8 mouse cellular contexts compared by ENCODE assay signal in the genomic region with DNA sequence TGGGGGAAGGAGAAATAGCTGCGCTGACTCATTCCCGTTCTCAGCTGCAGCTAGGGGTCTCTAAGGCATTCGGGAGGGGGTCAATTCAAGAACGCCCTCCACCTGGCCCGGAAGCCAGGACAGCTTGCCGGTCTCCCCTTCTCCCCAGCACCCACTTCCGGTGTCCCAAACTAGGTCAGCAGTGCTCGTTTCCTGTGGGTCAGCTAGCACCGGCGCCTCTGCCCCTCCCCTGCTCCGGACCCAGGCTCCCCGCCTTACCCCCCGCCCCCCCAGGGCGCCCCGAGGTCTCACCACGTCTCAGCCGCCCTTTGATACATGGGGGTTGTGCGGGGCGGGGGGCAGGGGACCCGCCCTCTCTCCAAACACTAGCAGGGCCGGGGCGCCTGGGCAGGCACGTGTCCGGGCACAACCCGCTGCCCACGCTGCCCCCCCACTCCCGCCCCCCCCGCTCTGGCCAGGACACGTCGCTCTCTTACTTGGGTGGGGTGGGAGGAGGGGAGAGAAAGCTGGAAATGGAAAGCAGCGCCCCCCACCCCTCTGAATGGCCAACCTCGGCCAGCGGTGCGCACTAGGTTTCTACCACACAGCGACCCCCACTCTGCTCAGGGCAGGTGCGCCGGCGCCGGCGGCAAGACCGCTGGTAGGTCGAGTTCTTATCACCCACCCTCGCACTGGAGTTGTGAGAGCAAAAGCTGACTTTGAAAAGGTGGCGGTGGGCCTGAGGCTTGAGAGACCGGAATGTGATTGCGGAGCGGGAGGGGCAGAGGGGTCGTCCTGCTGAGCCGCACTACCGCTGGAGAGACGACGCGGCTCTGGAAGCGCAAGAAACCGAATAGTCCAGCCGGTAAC. TPM values are rescaled to one million over a fixed set of nuclear protein-coding genes. Genes with fewer than 3 reads are reported as not detected.
DNase-seq lines count a peak whose midpoint lies in the region; ATAC-seq and TF ChIP-seq lines count a peak whose summit lies in the region.

No protein-coding gene starts in this region.

- TF ChIP-seq CTCF in liver, adult 2 months (IDR thresholded peaks at IDR 0.05; ENCODE audit: low read depth, low read length): no peak

- no peaks in the 10 kb centered on the region for H3K36me3 ChIP-seq in forebrain, embryonic 13.5 days (ENCODE audit: poor library complexity, severe bottlenecking)
- H3K36me3 ChIP-seq in hindbrain, embryonic 13.5 days: no peaks in the 10 kb centered on the region
- H3K36me3 ChIP-seq in liver, adult 2 months (ENCODE audit: control insufficient read depth, insufficient read depth, low read length): no peaks in the 10 kb centered on the region
- H3K36me3 ChIP-seq in neural tube, embryonic 11.5 days (ENCODE audit: control insufficient read depth, insufficient read depth, low read length): no peaks in the 10 kb centered on the region

- H3K4me3 ChIP-seq in forebrain, embryonic 13.5 days: peak overlapping the region; percentile 48
- H3K4me3 ChIP-seq in hindbrain, embryonic 13.5 days: peak overlapping the region; percentile 52
- H3K4me3 ChIP-seq in liver, adult 2 months (ENCODE audit: insufficient read depth, low read depth, low read length): peak overlapping the region; percentile 71
- H3K4me3 ChIP-seq in neural tube, embryonic 11.5 days (ENCODE audit: low read depth, low read length): peak overlapping the region; percentile 48

- peaks cover 53% of the 10 kb centered on the region for H3K79me2 ChIP-seq in liver, adult 2 months (ENCODE audit: control insufficient read depth, insufficient read depth, low read length)

- H3K27ac ChIP-seq in forebrain, embryonic 13.5 days: no peak overlapping the region
- H3K27ac ChIP-seq in hindbrain, embryonic 13.5 days: no peak overlapping the region
- H3K27ac ChIP-seq in liver, adult 2 months (replicated peaks; ENCODE audit: insufficient read depth, low read depth, low read length): peak overlapping the region; percentile 97
- H3K27ac ChIP-seq in neural tube, embryonic 11.5 days (ENCODE audit: low read depth, low read length): no peak overlapping the region

- peaks cover 71% of the 10 kb centered on the region for H3K4me1 ChIP-seq in forebrain, embryonic 13.5 days
- H3K4me1 ChIP-seq in hindbrain, embryonic 13.5 days (replicated peaks): peaks cover 81% of the 10 kb centered on the region
- H3K4me1 ChIP-seq in liver, adult 2 months (ENCODE audit: control insufficient read depth, insufficient read depth, low read length): peaks cover 33% of the 10 kb centered on the region
- peaks cover 37% of the 10 kb centered on the region for H3K4me1 ChIP-seq in neural tube, embryonic 11.5 days (ENCODE audit: control insufficient read depth, insufficient read depth, low read length)

- DNase-seq in cerebellum, adult 11-12 months: peak; percentile 82
- no peak for DNase-seq in cerebellum, postnatal 4 days (ENCODE audit: low spot score in 2 of 2)
- peak; percentile 85 to 86 for DNase-seq in adrenal gland, postnatal 36 days
- DNase-seq in liver, adult 2 months (ENCODE audit: extremely low read depth, low read depth, low spot score): peak; percentile 85
- peak; percentile 48 for DNase-seq in neural tube, embryonic 11.5 days (ENCODE audit: low spot score)
- DNase-seq in right cerebral cortex, postnatal 36 days (ENCODE audit: low spot score in 2 of 2): no peak

- under 1% methylated on average over 47 of the region's 56 CpGs for WGBS in forebrain, embryonic 13.5 days
- under 1% methylated on average over 54 of the region's 56 CpGs for WGBS in hindbrain, embryonic 13.5 days
- 1% methylated on average over 56 of the region's 56 CpGs for WGBS in liver, adult 2 months
- under 1% methylated on average over 49 of the region's 56 CpGs for WGBS in neural tube, embryonic 11.5 days

- 0 out of 2 replicates have a peak, but pooled peaks have one; percentile 18 for TF ChIP-seq POLR2A in liver, adult 2 months (IDR thresholded peaks at IDR 0.05; ENCODE audit: extremely low read depth, insufficient read depth, low read length)

- ATAC-seq in forebrain, embryonic 13.5 days: no peak
- ATAC-seq in hindbrain, embryonic 13.5 days (ENCODE audit: low FRiP score): no peak
- ATAC-seq in neural tube, embryonic 11.5 days (ENCODE audit: insufficient read depth, low FRiP score, low TSS enrichment): no peak

- no peaks in the 10 kb centered on the region for H3K9me3 ChIP-seq in forebrain, embryonic 13.5 days (replicated peaks)
- no peaks in the 10 kb centered on the region for H3K9me3 ChIP-seq in hindbrain, embryonic 13.5 days
- no peaks in the 10 kb centered on the region for H3K9me3 ChIP-seq in neural tube, embryonic 11.5 days (ENCODE audit: control insufficient read depth, low read length)

- peak overlapping the region; percentile 66 for H3K9ac ChIP-seq in forebrain, embryonic 13.5 days
- H3K9ac ChIP-seq in hindbrain, embryonic 13.5 days: peak overlapping the region; percentile 74
- peak overlapping the region; percentile 82 for H3K9ac ChIP-seq in liver, adult 2 months (ENCODE audit: low read depth, low read length)
- H3K9ac ChIP-seq in neural tube, embryonic 11.5 days (ENCODE audit: low read length): peak overlapping the region; percentile 56

- H3K4me2 ChIP-seq in forebrain, embryonic 13.5 days: peak overlapping the region; percentile 96
- H3K4me2 ChIP-seq in hindbrain, embryonic 13.5 days: peak overlapping the region; percentile 99
- H3K4me2 ChIP-seq in neural tube, embryonic 11.5 days (ENCODE audit: low read depth): peak overlapping the region; percentile 99

- H3K27me3 ChIP-seq in forebrain, embryonic 13.5 days: peaks cover 27% of the 10 kb centered on the region
- H3K27me3 ChIP-seq in hindbrain, embryonic 13.5 days: peaks cover 55% of the 10 kb centered on the region
- no peaks in the 10 kb centered on the region for H3K27me3 ChIP-seq in liver, adult 2 months (ENCODE audit: control insufficient read depth, insufficient read depth, low read length)
- peaks cover 14% of the 10 kb centered on the region for H3K27me3 ChIP-seq in neural tube, embryonic 11.5 days (ENCODE audit: control insufficient read depth, insufficient read depth, low read length)

RNA-seq across cellular contexts. Expression of gene Zbtb7b, which starts 2.7 kb away (rescaled TPM):
- total RNA-seq in adrenal gland, postnatal 36 days (2021): 10 to 100 TPM; 71.9 to 85.2 TPM
- 0.41 and 0.67 TPM in 2 replicates for polyA plus RNA-seq in forebrain, embryonic 13.5 days (2015; fragmentation: Nextera tagmentation; extraction: Ambion mirVana)
- polyA plus RNA-seq in hindbrain, embryonic 13.5 days (2015; fragmentation: Nextera tagmentation; extraction: Ambion mirVana): 0.70 and 0.73 TPM in 2 replicates
- 28.9 and 31.9 TPM in 2 replicates for total RNA-seq in liver, adult 2 months (2014; rRNA removed)
- 85.0 and 87.2 TPM in 2 replicates for polyA plus RNA-seq in liver, adult 2 months (2012; rRNA removed)
- polyA plus RNA-seq in neural tube, embryonic 11.5 days (2014; fragmentation: Nextera tagmentation; extraction: Ambion mirVana): 0.25 and 0.54 TPM in 2 replicates

RNA-seq across cellular contexts. Expression of gene Lenep, which starts 10.7 kb away (rescaled TPM):
- 1 to 10 TPM in 1 of 2 experiments, under 1 TPM in 1; 0.40 to 1.3 TPM for total RNA-seq in adrenal gland, postnatal 36 days (2021)
- 0.52 and 0.55 TPM in 2 replicates for polyA plus RNA-seq in forebrain, embryonic 13.5 days (2015; fragmentation: Nextera tagmentation; extraction: Ambion mirVana)
- polyA plus RNA-seq in hindbrain, embryonic 13.5 days (2015; fragmentation: Nextera tagmentation; extraction: Ambion mirVana): 1.1 and 1.4 TPM in 2 replicates
- not detected in 2 replicates for total RNA-seq in liver, adult 2 months (2014; rRNA removed)
- not detected in 2 replicates for polyA plus RNA-seq in liver, adult 2 months (2012; rRNA removed)
- 0.13 and 0.73 TPM in 2 replicates for polyA plus RNA-seq in neural tube, embryonic 11.5 days (2014; fragmentation: Nextera tagmentation; extraction: Ambion mirVana)

RNA-seq across cellular contexts. Expression of gene Flad1, which starts 19.8 kb away (rescaled TPM):
- total RNA-seq in adrenal gland, postnatal 36 days (2021): 10 to 100 TPM; 23.3 to 30.0 TPM
- 36.3 and 39.4 TPM in 2 replicates for polyA plus RNA-seq in forebrain, embryonic 13.5 days (2015; fragmentation: Nextera tagmentation; extraction: Ambion mirVana)
- polyA plus RNA-seq in hindbrain, embryonic 13.5 days (2015; fragmentation: Nextera tagmentation; extraction: Ambion mirVana): 38.5 and 39.3 TPM in 2 replicates
- 29.0 and 33.0 TPM in 2 replicates for total RNA-seq in liver, adult 2 months (2014; rRNA removed)
- polyA plus RNA-seq in liver, adult 2 months (2012; rRNA removed): 62.6 and 67.3 TPM in 2 replicates
- polyA plus RNA-seq in neural tube, embryonic 11.5 days (2014; fragmentation: Nextera tagmentation; extraction: Ambion mirVana): 29.4 and 30.9 TPM in 2 replicates

RNA-seq across cellular contexts. Expression of gene Cks1b, which starts 26.3 kb away (rescaled TPM):
- total RNA-seq in adrenal gland, postnatal 36 days (2021): 10 to 100 TPM; 25.1 to 36.1 TPM
- 352 TPM in 2 replicates for polyA plus RNA-seq in forebrain, embryonic 13.5 days (2015; fragmentation: Nextera tagmentation; extraction: Ambion mirVana)
- 116 and 121 TPM in 2 replicates for polyA plus RNA-seq in hindbrain, embryonic 13.5 days (2015; fragmentation: Nextera tagmentation; extraction: Ambion mirVana)
- total RNA-seq in liver, adult 2 months (2014; rRNA removed): 3.0 and 6.0 TPM in 2 replicates
- polyA plus RNA-seq in liver, adult 2 months (2012; rRNA removed): 7.9 and 11.0 TPM in 2 replicates
- 432 and 463 TPM in 2 replicates for polyA plus RNA-seq in neural tube, embryonic 11.5 days (2014; fragmentation: Nextera tagmentation; extraction: Ambion mirVana)

RNA-seq across cellular contexts. Expression of gene Shc1, which starts 26.4 kb away (rescaled TPM):
- total RNA-seq in adrenal gland, postnatal 36 days (2021): 10 to 100 TPM; 89.6 to 93.7 TPM
- polyA plus RNA-seq in forebrain, embryonic 13.5 days (2015; fragmentation: Nextera tagmentation; extraction: Ambion mirVana): 15.9 and 16.7 TPM in 2 replicates
- 24.3 and 24.4 TPM in 2 replicates for polyA plus RNA-seq in hindbrain, embryonic 13.5 days (2015; fragmentation: Nextera tagmentation; extraction: Ambion mirVana)
- total RNA-seq in liver, adult 2 months (2014; rRNA removed): 37.7 and 42.0 TPM in 2 replicates
- 56.8 and 57.4 TPM in 2 replicates for polyA plus RNA-seq in liver, adult 2 months (2012; rRNA removed)
- 43.9 and 48.0 TPM in 2 replicates for polyA plus RNA-seq in neural tube, embryonic 11.5 days (2014; fragmentation: Nextera tagmentation; extraction: Ambion mirVana)

Comparison
In these comparisons a context has a peak if more than half of its experiments do, and no peak if none do; other contexts are left out.
1. DNase-seq: peak in cerebellum, adult 11-12 months (single experiment), adrenal gland, postnatal 36 days (2 of 2), liver, adult 2 months (single experiment) and neural tube, embryonic 11.5 days (single experiment); none in cerebellum, postnatal 4 days (0 of 2) and right cerebral cortex, postnatal 36 days (0 of 2).
2. RNA of gene Zbtb7b, which starts 2.7 kb away (polyA plus RNA-seq): 85.0 to 87.2 TPM in liver, adult 2 months; 0.70 to 0.73 TPM in hindbrain, embryonic 13.5 days, 0.41 to 0.67 TPM in forebrain, embryonic 13.5 days and 0.25 to 0.54 TPM in neural tube, embryonic 11.5 days; every median in the first group is over 10 times any median in the second.
3. Peak in every context shown above with its lines, with median percentiles within 50 percentile points of each other: H3K4me2 ChIP-seq, H3K4me3 ChIP-seq and H3K9ac ChIP-seq.